Mouse (Mus musculus): ENCODE measurements around the gene Il1r2. TPM values are rescaled to one million over a fixed set of nuclear protein-coding genes. Genes with fewer than 3 reads are reported as not detected.

The Il1r2 gene
- under 1 TPM in 1 of 2 experiments, not detected in 1; 0.76 TPM for total RNA-seq (2021)
- long read RNA-seq, experiment 1, partial matches to known transcripts: 0 of 1 reads
- long read RNA-seq, experiment 1, other reads (novel, unspliced or antisense): 1 of 1 reads
- long read RNA-seq, experiment 2: 0 reads

GRCm38 (mm10) chr1:40073779-40074178 is at the start of gene Il1r2:
TSS of gene Il1r2 (plus strand) at chr1:40074079.
- intact Hi-C loops (cut with DNase I): no loop called here
- DNase-seq (ENCODE audit: low spot score in 2 of 2): no peak

GRCm38 (mm10) chr1:40024554-40025320 is 49.1 kb upstream of the Il1r2 start:
- DNase-seq (ENCODE audit: low spot score in 2 of 2): peak; percentile 54 to 69
- intact Hi-C loops (cut with DNase I): no loop called here

DNA sequence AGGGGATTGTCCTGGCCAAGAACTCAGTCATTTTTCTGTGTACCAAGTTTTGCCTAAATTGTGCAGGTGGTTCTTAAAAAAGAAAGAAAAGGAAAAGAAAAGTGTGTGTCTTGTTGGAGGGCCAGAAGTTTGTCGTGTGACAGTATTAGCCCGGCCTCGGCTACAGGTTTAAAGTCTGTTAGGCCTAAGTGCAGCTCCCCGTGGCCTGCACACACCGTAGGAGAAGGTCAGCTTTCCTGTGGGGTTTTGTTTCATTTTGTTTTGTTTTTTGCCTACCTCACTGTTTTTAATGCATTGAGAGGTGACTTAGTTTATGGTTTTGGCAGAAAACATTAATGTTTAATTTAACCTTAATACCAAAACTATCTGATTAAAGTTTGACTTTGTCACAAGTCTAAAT is 48.5 kb upstream of the Il1r2 start:
- DNase-seq (ENCODE audit: low spot score in 2 of 2): no peak
- intact Hi-C loops (cut with DNase I): no loop called here

DNA sequence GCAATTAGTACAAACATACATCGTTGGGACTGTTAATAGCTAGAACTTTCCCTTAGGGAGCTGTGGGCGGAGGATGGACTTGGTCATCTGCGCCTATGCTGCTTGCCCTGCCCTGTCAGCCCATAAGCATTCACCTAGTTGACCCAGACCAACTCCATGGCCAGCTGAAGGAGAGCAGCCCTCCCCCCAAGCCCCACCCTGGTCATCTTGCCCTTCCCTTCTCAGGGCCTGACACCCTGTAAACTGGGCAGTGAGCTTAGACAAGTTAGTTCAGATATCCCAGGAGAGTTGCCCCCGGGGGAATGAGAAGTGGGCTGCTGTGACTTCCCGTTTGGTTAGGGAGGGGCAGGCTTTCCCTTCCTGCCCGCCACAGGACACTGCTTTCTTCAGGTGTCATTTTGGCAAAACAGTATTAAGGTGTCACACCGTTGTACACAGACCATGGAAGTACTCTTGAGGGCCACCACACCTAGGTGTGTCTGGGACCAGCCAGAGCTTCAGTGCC is 46.7 kb upstream of the Il1r2 start:
- intact Hi-C loops (cut with DNase I): no loop called here
- no peak for DNase-seq (ENCODE audit: low spot score in 2 of 2)

DNA sequence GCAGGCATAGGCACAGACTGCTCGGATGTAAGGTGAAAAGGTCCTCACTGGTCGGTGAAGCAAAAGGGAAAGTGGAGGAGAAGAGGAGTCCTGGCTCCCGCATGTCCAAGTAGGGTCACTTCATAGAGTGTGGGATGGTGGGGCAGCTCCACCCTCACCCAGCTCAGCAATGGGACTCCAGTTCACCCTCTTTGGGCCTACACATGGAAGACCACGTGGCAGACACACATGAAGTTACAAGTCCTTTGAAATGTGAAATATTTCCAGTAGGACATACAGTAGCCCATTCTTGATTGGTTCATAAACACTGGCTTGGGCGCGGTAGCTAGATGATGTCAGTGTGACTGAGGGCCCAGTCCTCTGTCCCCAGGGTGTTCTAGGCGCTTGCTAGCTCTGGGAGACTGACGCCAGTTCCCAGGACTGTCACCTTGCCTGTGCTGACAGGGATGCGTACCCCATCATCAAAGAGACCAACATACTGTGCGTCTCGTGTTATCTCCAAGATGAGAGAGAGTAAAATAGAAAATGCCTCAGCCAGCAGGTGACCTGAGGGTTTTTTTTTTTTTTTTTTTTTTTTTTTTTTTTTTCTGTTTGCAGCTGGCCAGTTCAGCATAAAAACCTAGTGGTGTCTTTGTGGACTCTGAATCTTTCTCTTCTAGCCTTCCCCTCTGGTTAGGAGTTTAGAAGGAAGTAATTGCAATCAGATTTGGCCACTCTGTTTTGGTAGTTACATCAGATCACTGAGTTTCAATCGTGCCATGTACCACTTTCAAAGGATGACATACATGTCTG is 45.5 kb upstream of the Il1r2 start:
- intact Hi-C loops (cut with DNase I): no loop called here
- no peak for DNase-seq (ENCODE audit: low spot score in 2 of 2)

DNA sequence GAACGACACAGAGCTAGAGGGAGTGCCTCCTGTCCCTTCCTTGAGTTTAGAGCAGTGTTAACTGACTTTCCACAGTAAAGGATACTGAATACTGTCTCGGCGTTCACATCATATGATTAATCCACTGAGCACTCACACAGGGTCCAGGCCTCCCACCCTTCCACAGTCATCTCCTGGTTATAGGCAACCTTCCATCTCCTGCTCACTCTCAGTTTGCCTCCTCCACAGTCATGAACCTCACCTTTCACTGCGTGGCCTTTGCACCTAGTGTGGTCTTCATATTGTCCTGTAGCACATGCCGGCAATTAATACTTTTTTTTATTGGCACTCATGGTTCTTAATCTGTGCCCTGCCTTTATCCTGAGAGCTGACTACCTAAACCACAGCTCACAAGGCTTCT is 44.3 kb upstream of the Il1r2 start:
- intact Hi-C loops (cut with DNase I): no loop called here
- no peak for DNase-seq (ENCODE audit: low spot score in 2 of 2)

- intact Hi-C loops (cut with DNase I): no loop called here
- DNase-seq (ENCODE audit: low spot score in 2 of 2): no peak
Observed at GRCm38 (mm10) chr1:40030287-40030975, 43.4 kb upstream of the Il1r2 start.

- intact Hi-C loops (cut with DNase I): no loop called here
- no peak for DNase-seq (ENCODE audit: low spot score in 2 of 2)
Observed at GRCm38 (mm10) chr1:40030976-40031356, 42.9 kb upstream of the Il1r2 start.

DNA sequence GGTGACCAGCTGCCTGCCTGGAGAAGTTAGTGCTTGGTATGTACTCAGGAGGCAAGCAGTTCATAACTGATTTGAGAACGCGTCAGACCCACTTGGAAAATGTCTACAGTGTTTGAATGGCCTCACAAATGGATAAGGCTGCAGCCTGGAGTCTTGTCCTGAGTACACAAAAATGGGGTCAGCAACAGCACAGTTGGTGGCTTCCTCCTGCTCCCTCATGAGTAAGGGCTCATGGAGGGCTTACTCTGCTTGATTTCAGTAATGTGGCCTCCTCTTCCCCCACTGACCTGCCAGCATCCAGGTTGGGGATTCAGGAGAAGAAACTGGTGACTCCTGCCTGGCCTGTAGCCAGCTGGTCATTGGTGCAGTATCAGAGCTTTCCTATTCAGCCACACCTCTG is 42.3 kb upstream of the Il1r2 start:
- intact Hi-C loops (cut with DNase I): no loop called here
- no peak for DNase-seq (ENCODE audit: low spot score in 2 of 2)

- intact Hi-C loops (cut with DNase I): no loop called here
- DNase-seq (ENCODE audit: low spot score in 2 of 2): no peak
Observed at GRCm38 (mm10) chr1:40033315-40033714, 40.6 kb upstream of the Il1r2 start.

GRCm38 (mm10) chr1:40033743-40034420 is 40.0 kb upstream of the Il1r2 start:
- no peak for DNase-seq (ENCODE audit: low spot score in 2 of 2)
- intact Hi-C loops (cut with DNase I): no loop called here

GRCm38 (mm10) chr1:40037831-40038230 is 36.0 kb upstream of the Il1r2 start:
- DNase-seq (ENCODE audit: low spot score in 2 of 2): no peak
- intact Hi-C loops (cut with DNase I): no loop called here

DNA sequence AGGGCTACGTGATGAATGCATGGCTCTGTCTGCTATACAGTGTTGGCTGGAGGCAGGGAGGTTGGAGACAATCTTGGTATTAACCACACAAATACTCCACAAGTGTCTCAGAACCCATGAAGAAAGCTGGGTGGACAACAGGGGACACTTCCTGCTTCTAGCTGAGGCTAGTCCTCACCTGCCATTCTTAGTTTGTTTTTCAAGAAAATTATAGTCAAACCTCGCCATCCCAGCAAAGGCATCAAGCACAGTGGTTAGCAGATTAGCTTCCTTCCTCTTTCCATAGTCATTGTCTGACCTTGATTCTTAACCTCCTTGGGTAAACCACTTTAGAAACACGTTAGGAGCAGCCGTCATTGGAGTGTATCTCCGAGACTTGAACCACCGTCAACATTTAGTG is 28.2 kb upstream of the Il1r2 start:
- no peak for DNase-seq (ENCODE audit: low spot score in 2 of 2)
- intact Hi-C loops (cut with DNase I): no loop called here

DNA sequence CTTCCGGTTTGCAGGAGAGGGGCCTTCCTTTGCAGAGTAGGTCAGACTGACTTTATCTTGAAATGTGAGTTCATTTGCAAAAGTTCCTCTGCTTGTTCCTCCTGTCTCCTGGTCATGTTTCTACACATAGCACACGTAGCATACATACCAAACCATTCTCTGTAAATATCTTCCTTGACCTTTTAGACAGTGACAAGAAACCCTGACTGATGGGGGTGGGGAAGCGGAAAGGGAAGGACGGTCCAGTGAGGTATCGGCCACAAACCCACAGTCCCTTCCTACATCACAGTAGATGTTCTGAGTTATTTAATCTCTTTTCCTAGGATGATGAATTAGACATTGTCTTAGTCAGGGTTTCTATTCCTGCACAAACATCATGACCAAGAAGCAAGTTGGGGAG is 27.3 kb upstream of the Il1r2 start:
- DNase-seq (ENCODE audit: low spot score in 2 of 2): no peak
- intact Hi-C loops (cut with DNase I): no loop called here

- intact Hi-C loops (cut with DNase I): no loop called here
- no peak for DNase-seq (ENCODE audit: low spot score in 2 of 2)
Observed at GRCm38 (mm10) chr1:40051157-40051556, 22.7 kb upstream of the Il1r2 start.

DNA sequence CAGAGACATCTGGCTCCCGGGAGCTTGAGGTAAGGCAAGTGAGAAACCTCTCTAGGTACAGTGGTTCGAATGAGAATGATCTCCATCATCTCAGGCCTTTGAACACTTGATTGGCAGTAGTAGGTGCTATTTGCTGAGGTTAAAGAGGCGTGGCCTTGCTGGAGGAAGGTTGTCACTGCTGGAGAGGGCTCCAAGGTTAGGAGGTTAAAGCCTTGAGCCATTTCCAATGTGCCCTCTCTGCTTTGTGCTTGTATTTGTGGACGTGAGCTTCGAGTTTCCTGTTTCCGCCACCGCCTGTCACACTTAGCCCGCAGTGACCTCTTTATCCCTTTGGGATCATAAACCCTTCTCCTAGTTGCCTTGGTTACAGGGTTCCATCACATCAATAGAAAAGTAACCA is 21.7 kb upstream of the Il1r2 start:
- intact Hi-C loops (cut with DNase I): no loop called here

GRCm38 (mm10) chr1:40053071-40053470 is 20.8 kb upstream of the Il1r2 start:
- intact Hi-C loops (cut with DNase I): no loop called here
- no peak for DNase-seq (ENCODE audit: low spot score in 2 of 2)

More for the DNA sequence above, 21.7 kb upstream of the Il1r2 start:
- no peak for DNase-seq (ENCODE audit: low spot score in 2 of 2)

DNA sequence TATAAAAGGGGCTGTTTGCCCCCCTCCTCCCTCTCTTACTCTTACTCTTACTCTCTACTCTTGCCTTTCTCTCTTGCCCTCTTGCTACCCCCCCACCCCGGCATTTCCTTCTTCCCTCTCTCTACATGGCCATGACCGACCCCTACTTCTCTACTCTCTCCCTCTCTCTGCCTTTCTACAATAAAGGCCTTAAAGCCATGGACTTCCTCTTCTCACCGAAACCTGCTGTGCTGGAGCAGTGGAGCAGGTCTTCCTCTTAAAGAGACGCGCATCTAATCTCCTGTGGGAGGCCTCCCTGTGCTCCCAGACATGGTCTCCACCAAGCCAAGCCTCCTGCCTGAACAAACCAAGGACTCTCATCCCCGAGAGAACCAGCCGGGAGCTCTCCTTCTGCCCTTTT is 18.8 kb upstream of the Il1r2 start:
- intact Hi-C loops (cut with DNase I): no loop called here
- no peak for DNase-seq (ENCODE audit: low spot score in 2 of 2)

DNA sequence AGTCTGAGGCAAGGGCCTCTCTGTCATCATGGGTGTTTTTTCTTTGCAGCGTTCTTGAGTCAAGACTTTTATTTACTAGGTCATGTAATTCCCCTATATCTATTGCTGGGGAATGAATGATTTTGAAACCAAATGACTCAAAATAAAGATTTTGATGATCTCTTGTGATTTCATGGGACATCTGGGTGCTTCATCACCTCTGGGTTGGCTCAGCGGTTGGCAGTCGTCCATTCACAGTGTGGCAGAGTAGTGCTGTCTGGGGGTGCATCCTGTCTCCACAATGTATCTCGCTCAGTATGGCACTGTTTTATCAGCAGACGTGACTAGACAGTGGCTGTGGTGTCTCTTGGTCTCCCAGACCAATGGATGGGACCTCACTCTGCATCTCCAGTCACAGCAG is 17.9 kb upstream of the Il1r2 start:
- peak in 1 of 2 experiments; percentile 23 for DNase-seq (ENCODE audit: low spot score in 2 of 2)
- intact Hi-C loops (cut with DNase I): no loop called here

Measured in left cerebral cortex, postnatal 14 days (tissue).